Mouse (Mus musculus): ENCODE data around the gene Abtb2.

GRCm38 (mm10) chr2:103746761-103747160 lies 180.7 kb downstream of the Abtb2 start:
- TF ChIP-seq CTCF (IDR thresholded peaks at IDR 0.05; ENCODE audit: borderline replicate concordance, insufficient read depth, low read length) (no peak), POLR2A (IDR thresholded peaks at IDR 0.05; ENCODE audit: low read depth, low read length) (no peak)
